Mouse (Mus musculus): ENCODE data around the gene 4933402N22Rik. TPM values are rescaled to one million over a fixed set of nuclear protein-coding genes. Genes with fewer than 3 reads are reported as not detected.
"Not testable (repeated sequence)": the region's sequence is repeated elsewhere in the genome, so short reads cannot be mapped to it uniquely, and the experiment has no call there.

Gene 4933402N22Rik
- not detected in 2 replicates for polyA plus RNA-seq (2014; fragmentation: Nextera tagmentation; extraction: Ambion mirVana)

- not testable (repeated sequence) for H3K36me3 ChIP-seq (ENCODE audit: control insufficient read depth, insufficient read depth, low read length); H3K27me3 ChIP-seq (ENCODE audit: control insufficient read depth, insufficient read depth, low read length); H3K4me2 ChIP-seq (ENCODE audit: low read depth, low read length); H3K9me3 ChIP-seq (ENCODE audit: control insufficient read depth, low read length); H3K4me3 ChIP-seq (ENCODE audit: low read depth, low read length); ATAC-seq (ENCODE audit: low read depth); H3K9ac ChIP-seq (replicated peaks; ENCODE audit: low read depth, low read length); H3K27ac ChIP-seq (ENCODE audit: low read depth, low read length); H3K4me1 ChIP-seq (ENCODE audit: control insufficient read depth, insufficient read depth, low read length)
- 83% methylated on average over 1 of the region's 2 CpGs for WGBS
Observed at GRCm38 (mm10) chr5:11917743-11918142, at the start of gene 4933402N22Rik. Gene 4933402N22Rik (plus strand): TSS chr5:11918043.

- H3K4me3 ChIP-seq (ENCODE audit: low read depth, low read length); H3K36me3 ChIP-seq (ENCODE audit: control insufficient read depth, insufficient read depth, low read length); ATAC-seq (ENCODE audit: low read depth); H3K4me2 ChIP-seq (ENCODE audit: low read depth, low read length); H3K27me3 ChIP-seq (ENCODE audit: control insufficient read depth, insufficient read depth, low read length); H3K9me3 ChIP-seq (ENCODE audit: control insufficient read depth, low read length); H3K4me1 ChIP-seq (ENCODE audit: control insufficient read depth, insufficient read depth, low read length); H3K9ac ChIP-seq (replicated peaks; ENCODE audit: low read depth, low read length); H3K27ac ChIP-seq (ENCODE audit: low read depth, low read length): not testable (repeated sequence)
- 90% methylated on average over 1 of the region's 2 CpGs for WGBS
Observed at GRCm38 (mm10) chr5:11923790-11924189, 5.9 kb downstream of the 4933402N22Rik start.

Other genes starting within 250 kb of the 4933402N22Rik start
- 0.63 TPM in 1 of 2 replicates, not detected in the other for gene Gm8922, start 236.1 kb upstream of the 4933402N22Rik start, polyA plus RNA-seq (2014; fragmentation: Nextera tagmentation; extraction: Ambion mirVana)
- not detected in 2 replicates for gene Gm8926, start 147.5 kb upstream of the 4933402N22Rik start, polyA plus RNA-seq (2014; fragmentation: Nextera tagmentation; extraction: Ambion mirVana)
- gene Gm6465, start 72.5 kb upstream of the 4933402N22Rik start, polyA plus RNA-seq (2014; fragmentation: Nextera tagmentation; extraction: Ambion mirVana), result not detected in 2 replicates